In genomic region chr9:101204059-101204458, GRCm38 (mm10) we compare ENCODE assay signal across 20 mouse cellular contexts. TPM values are rescaled to one million over a fixed set of nuclear protein-coding genes. Genes with fewer than 3 reads are reported as not detected.
A peak's percentile ranks its signal among the peaks of the same experiment; 100 is the strongest.
DNase-seq lines count a peak whose midpoint lies in the region; ATAC-seq and TF ChIP-seq lines count a peak whose summit lies in the region.
"Had no signal": no experiment of that assay in that cellular context is flagged by ENCODE, and none has a peak within 500 bp of the region (broad histone marks: within the 10 kb centered on the region; RNA-seq: fewer than 3 reads in every experiment).

No protein-coding gene starts in this region.

- peaks cover 4% of the 10 kb centered on the region for H3K4me1 ChIP-seq in heart, adult 2 months (ENCODE audit: control insufficient read depth, insufficient read depth, low read length)
- no peaks in the 10 kb centered on the region; a peak in 2 of 4 replicates for H3K4me1 ChIP-seq in liver, embryonic 14.5 days (replicated peaks; ENCODE audit: control insufficient read depth in 2 of 2, insufficient read depth in 2 of 2, low read length in 1 of 2)
- H3K4me1 ChIP-seq in liver, embryonic 11.5 days (replicated peaks; ENCODE audit: control insufficient read depth, insufficient read depth, low read length) = no peaks in the 10 kb centered on the region
- H3K4me1 ChIP-seq in CH12.LX (ENCODE audit: control insufficient read depth in 1 of 2, insufficient read depth in 2 of 2) = no peaks in the 10 kb centered on the region
- 0 out of 2 replicates have a peak, but pooled peaks cover 3% of the 10 kb centered on the region for H3K4me1 ChIP-seq in hindbrain, embryonic 16.5 days (ENCODE audit: control insufficient read depth, insufficient read depth, low read depth, low read length)

- no peak overlapping the region for H3K4me2 ChIP-seq in liver, embryonic 14.5 days (ENCODE audit: low read depth)
- no peak overlapping the region for H3K4me2 ChIP-seq in liver, embryonic 11.5 days
- H3K4me2 ChIP-seq in CH12.LX (ENCODE audit: insufficient read depth, low read depth, poor library complexity, severe bottlenecking) = no peak overlapping the region
- H3K4me2 ChIP-seq in hindbrain, embryonic 16.5 days (ENCODE audit: low read length) = no peak overlapping the region
- H3K4me2 ChIP-seq: forebrain, embryonic 13.5 days; heart, embryonic 12.5 days; hindbrain, embryonic 15.5 days; midbrain, embryonic 15.5 days had no signal

- peak; percentile 32 for TF ChIP-seq CTCF in heart, adult 2 months (IDR thresholded peaks at IDR 0.05)
- peak; percentile 41 for TF ChIP-seq CTCF in liver, embryonic 14.5 days (IDR thresholded peaks at IDR 0.05; ENCODE audit: low read depth)
- TF ChIP-seq CTCF in CH12.LX (conservative IDR thresholded peaks at IDR 0.05 in 1 of 2, IDR thresholded peaks at IDR 0.05 in 1 of 2; ENCODE audit: low read depth in 2 of 2, low read length in 2 of 2) = peak; percentile 33 to 60; a peak in 3 of 4 replicates

- no peak for TF ChIP-seq POLR2A in heart, adult 2 months (IDR thresholded peaks at IDR 0.05; ENCODE audit: insufficient read depth, low read depth, low read length)
- no peak for TF ChIP-seq POLR2A in CH12.LX (IDR thresholded peaks at IDR 0.05; ENCODE audit: low read depth, low read length)

- 96% methylated on average over 3 of the region's 3 CpGs for WGBS in heart, adult 2 months
- 65% methylated on average over 3 of the region's 3 CpGs for WGBS in liver, embryonic 14.5 days (ENCODE audit: insufficient replicate concordance)
- 79% methylated on average over 3 of the region's 3 CpGs for WGBS in liver, embryonic 11.5 days
- 86% methylated on average over 3 of the region's 3 CpGs for WGBS in hindbrain, embryonic 16.5 days

- no peak overlapping the region for H3K4me3 ChIP-seq in heart, adult 2 months
- H3K4me3 ChIP-seq in liver, embryonic 14.5 days (ENCODE audit: insufficient read depth in 1 of 2, low read depth in 2 of 2, low read length in 2 of 2) = no peak overlapping the region
- no peak overlapping the region for H3K4me3 ChIP-seq in liver, embryonic 11.5 days (ENCODE audit: low read depth, low read length)
- no peak overlapping the region for H3K4me3 ChIP-seq in CH12.LX (replicated peaks in 1 of 3; ENCODE audit: low read depth in 2 of 3, low read length in 2 of 3, poor library complexity in 1 of 3)
- H3K4me3 ChIP-seq in hindbrain, embryonic 16.5 days (ENCODE audit: low read length) = no peak overlapping the region
- H3K4me3 ChIP-seq: embryonic facial prominence, embryonic 10.5 days; forebrain, embryonic 13.5 days; heart, embryonic 12.5 days; hindbrain, embryonic 15.5 days; limb, embryonic 10.5 days; midbrain, embryonic 15.5 days had no signal

- no peaks in the 10 kb centered on the region for H3K9me3 ChIP-seq in liver, embryonic 14.5 days (ENCODE audit: control insufficient read depth, low read length)
- H3K9me3 ChIP-seq in liver, embryonic 11.5 days (ENCODE audit: control insufficient read depth, low read length) = no peaks in the 10 kb centered on the region
- H3K9me3 ChIP-seq in CH12.LX (replicated peaks; ENCODE audit: low read length) = no peaks in the 10 kb centered on the region
- no peaks in the 10 kb centered on the region for H3K9me3 ChIP-seq in hindbrain, embryonic 16.5 days (ENCODE audit: control insufficient read depth, low read length)
- H3K9me3 ChIP-seq: embryonic facial prominence, embryonic 10.5 days; forebrain, embryonic 13.5 days; heart, embryonic 12.5 days; hindbrain, embryonic 15.5 days; limb, embryonic 10.5 days; midbrain, embryonic 15.5 days had no signal

- peaks cover 4% of the 10 kb centered on the region; the same call in 1 of the 2 replicates for H3K79me2 ChIP-seq in heart, adult 2 months (replicated peaks; ENCODE audit: control insufficient read depth, insufficient read depth, low read length)
- H3K79me2 ChIP-seq in CH12.LX (replicated peaks; ENCODE audit: control insufficient read depth, extremely low read depth, insufficient read depth, poor library complexity, severe bottlenecking) = no peaks in the 10 kb centered on the region

- ATAC-seq in liver, embryonic 14.5 days (ENCODE audit: insufficient read depth) = no peak
- no peak for ATAC-seq in liver, embryonic 11.5 days (replicated peaks; ENCODE audit: low FRiP score)
- ATAC-seq in megakaryocyte progenitor cell, adult 5-6 weeks (replicated peaks; ENCODE audit: poor library complexity) = 0 out of 2 replicates have a peak, but pooled peaks have one; percentile 34
- no peak for ATAC-seq in hindbrain, embryonic 16.5 days
- ATAC-seq: forebrain, embryonic 13.5 days; midbrain, embryonic 15.5 days had no signal

- no peak; the same call in none of the 2 replicates for TF ChIP-seq RAD21 in CH12.LX (IDR thresholded peaks at IDR 0.05; ENCODE audit: low read depth, low read length)

- in situ Hi-C loops in CH12.LX (cut with MboI; ENCODE audit: low pct_ligation_motif_present, low pct_unique_long_range_greater_than_20kb, low sequenced_read_pairs) = no loop called here

- no peaks in the 10 kb centered on the region for H3K27me3 ChIP-seq in heart, adult 2 months (ENCODE audit: control insufficient read depth, insufficient read depth, low read length)
- H3K27me3 ChIP-seq in liver, embryonic 14.5 days (ENCODE audit: control insufficient read depth, insufficient read depth, low read length) = no peaks in the 10 kb centered on the region
- H3K27me3 ChIP-seq in liver, embryonic 11.5 days (replicated peaks; ENCODE audit: control insufficient read depth, insufficient read depth, low read length) = no peaks in the 10 kb centered on the region
- no peaks in the 10 kb centered on the region for H3K27me3 ChIP-seq in CH12.LX (replicated peaks)
- H3K27me3 ChIP-seq in hindbrain, embryonic 16.5 days (replicated peaks; ENCODE audit: control insufficient read depth, insufficient read depth, low read length) = no peaks in the 10 kb centered on the region
- H3K27me3 ChIP-seq: forebrain, embryonic 13.5 days; heart, embryonic 12.5 days; hindbrain, embryonic 15.5 days; midbrain, embryonic 15.5 days had no signal

- TF ChIP-seq EP300 in heart, adult 2 months (IDR thresholded peaks at IDR 0.05; ENCODE audit: insufficient read depth, low read depth, low read length) = no peak
- no peak for TF ChIP-seq EP300 in liver, embryonic 14.5 days (IDR thresholded peaks at IDR 0.05; ENCODE audit: low read depth)
- TF ChIP-seq EP300 in CH12.LX (IDR thresholded peaks at IDR 0.05; ENCODE audit: low read length) = no peak

- no peak overlapping the region for H3K9ac ChIP-seq in heart, adult 2 months (ENCODE audit: low read depth, low read length)
- no peak overlapping the region for H3K9ac ChIP-seq in liver, embryonic 14.5 days (replicated peaks)
- H3K9ac ChIP-seq in liver, embryonic 11.5 days (ENCODE audit: low read depth, low read length) = no peak overlapping the region
- no peak overlapping the region for H3K9ac ChIP-seq in CH12.LX (ENCODE audit: insufficient read depth, low read depth)
- H3K9ac ChIP-seq in hindbrain, embryonic 16.5 days (ENCODE audit: low read depth, low read length) = no peak overlapping the region
- H3K9ac ChIP-seq: forebrain, embryonic 13.5 days; heart, embryonic 12.5 days; hindbrain, embryonic 15.5 days; midbrain, embryonic 15.5 days had no signal

- no peak overlapping the region for H3K27ac ChIP-seq in heart, adult 2 months
- no peak overlapping the region for H3K27ac ChIP-seq in liver, embryonic 14.5 days
- H3K27ac ChIP-seq in liver, embryonic 11.5 days (ENCODE audit: low read depth, low read length) = no peak overlapping the region
- H3K27ac ChIP-seq in CH12.LX (ENCODE audit: insufficient read depth, low read depth) = no peak overlapping the region
- no peak overlapping the region for H3K27ac ChIP-seq in hindbrain, embryonic 16.5 days (ENCODE audit: low read depth, low read length)
- H3K27ac ChIP-seq: embryonic facial prominence, embryonic 10.5 days; forebrain, embryonic 13.5 days; hindbrain, embryonic 15.5 days; limb, embryonic 10.5 days; midbrain, embryonic 15.5 days had no signal

- DNase-seq in heart, adult 2 months = no peak
- no peak for DNase-seq in heart, adult 9 months (ENCODE audit: low spot score in 2 of 2)
- DNase-seq in liver, embryonic 14.5 days (ENCODE audit: low read depth in 3 of 3, low spot score in 3 of 3) = no peak
- no peak for DNase-seq in liver, embryonic 11.5 days (ENCODE audit: low spot score)
- DNase-seq in CH12.LX (ENCODE audit: extremely low read depth) = peak; percentile 10
- DNase-seq: adrenal gland, adult 2 months; cerebellum, postnatal 36 days; gastrocnemius, postnatal 36 days; heart, postnatal 36 days; kidney, adult 18-20 months; kidney, postnatal 4 days; right cerebral cortex, adult 18-20 months had no signal

- dilution Hi-C loops in CH12.LX (cut with MboI; ENCODE audit: extremely low pct_ligation_motif_present, extremely low pct_unique_long_range_greater_than_20kb, low sequenced_read_pairs) = no loop called here

- H3K36me3 ChIP-seq in heart, adult 2 months (ENCODE audit: control insufficient read depth, insufficient read depth, low read length) = peaks cover 10% of the 10 kb centered on the region; the same call in 1 of the 2 replicates
- no peaks in the 10 kb centered on the region for H3K36me3 ChIP-seq in liver, embryonic 14.5 days (replicated peaks; ENCODE audit: control insufficient read depth, insufficient read depth, low read depth)
- no peaks in the 10 kb centered on the region for H3K36me3 ChIP-seq in liver, embryonic 11.5 days (ENCODE audit: control insufficient read depth, insufficient read depth, low read length)
- H3K36me3 ChIP-seq in CH12.LX (replicated peaks in 1 of 2; ENCODE audit: control insufficient read depth in 1 of 2, insufficient read depth in 1 of 2, low read length in 1 of 2) = no peaks in the 10 kb centered on the region
- H3K36me3 ChIP-seq in hindbrain, embryonic 16.5 days (ENCODE audit: control insufficient read depth, insufficient read depth, low read length) = no peaks in the 10 kb centered on the region
- H3K36me3 ChIP-seq: embryonic facial prominence, embryonic 10.5 days; heart, embryonic 12.5 days; hindbrain, embryonic 15.5 days; limb, embryonic 10.5 days; midbrain, embryonic 15.5 days had no signal

- intact Hi-C loops in heart, adult 2 months (cut with DNase I) = no loop called here

TF ChIP-seq in CH12.LX, 34 proteins besides CTCF, POLR2A, EP300 and RAD21 (continues in another document):
- peak; percentile 53 for TF ChIP-seq SMC3 (IDR thresholded peaks at IDR 0.05; ENCODE audit: low read depth, low read length)
- no peak for TF ChIP-seq CHD2 (IDR thresholded peaks at IDR 0.05; ENCODE audit: low read length)
- TF ChIP-seq UBTF (IDR thresholded peaks at IDR 0.05; ENCODE audit: low read depth, low read length) = no peak

RNA-seq across cellular contexts. Expression of gene Ppp2r3a, which starts 47.5 kb away (rescaled TPM):
- total RNA-seq in heart, adult 2 months (2021) = 100 to 1,000 TPM; 179 to 215 TPM
- 51.7 and 114 TPM in 2 replicates for polyA plus RNA-seq in heart, adult 2 months (2012; rRNA removed)
- polyA plus RNA-seq in liver, embryonic 14.5 days (2012; rRNA removed) = 1.4 and 2.1 TPM in 2 replicates
- 2.1 and 2.2 TPM in 2 replicates for polyA plus RNA-seq in liver, embryonic 14.5 days (2014; fragmentation: Nextera tagmentation; extraction: Ambion mirVana)
- polyA plus RNA-seq in liver, embryonic 11.5 days (2014; fragmentation: Nextera tagmentation; extraction: Ambion mirVana) = 7.5 and 7.9 TPM in 2 replicates
- total RNA-seq in CH12.LX (2012; rRNA removed) (0.88 and 1.2 TPM in 2 replicates), CH12.LX (2014; rRNA removed) (1.8 TPM in 2 replicates)
- 2.1 and 2.2 TPM in 2 replicates for polyA plus RNA-seq in CH12.LX (2012; ENCODE audit: insufficient read length, low read depth)
- total RNA-seq in megakaryocyte progenitor cell, adult 5-6 weeks (2015) = 8.3 and 12.4 TPM in 2 replicates
- 7.9 and 9.4 TPM in 2 replicates for total RNA-seq in megakaryocyte progenitor cell, adult 5-6 weeks (2017)
- polyA plus RNA-seq in hindbrain, embryonic 16.5 days (2015; fragmentation: Nextera tagmentation; extraction: Ambion mirVana) = 18.4 and 22.8 TPM in 2 replicates
